Mouse (Mus musculus) erythroblast, embryonic 14.5 days (primary cell): ENCODE results near the gene Enpp1. TPM values are rescaled to one million over a fixed set of nuclear protein-coding genes. Genes with fewer than 3 reads are reported as not detected.
A peak's percentile ranks its signal among the peaks of the same experiment; 100 is the strongest.

Source experiments
- H3K27me3 ChIP-seq: 2 replicates; pipeline ENCODE4 v1.6.1; 2012; ENCODE audit warnings: inconsistent platforms; ENCODE audit not compliant: control insufficient read depth
- H3K36me3 ChIP-seq: 2 replicates; pipeline ENCODE4 v1.6.1; 2012; ENCODE audit warnings: mild to moderate bottlenecking, inconsistent platforms; ENCODE audit not compliant: control insufficient read depth
- H3K4me1 ChIP-seq: 2 replicates; pipeline ENCODE4 v1.6.1; 2012; ENCODE audit warnings: inconsistent platforms; ENCODE audit not compliant: control insufficient read depth
- H3K4me3 ChIP-seq: replicated peaks from 2 replicates; pipeline ENCODE3; 2012; ENCODE audit warnings: moderate library complexity, mild to moderate bottlenecking, inconsistent platforms
- H3K9me3 ChIP-seq: 2 replicates; pipeline ENCODE4 v1.6.1; 2012; ENCODE audit warnings: low read length, inconsistent platforms, mixed read lengths; ENCODE audit not compliant: control insufficient read depth
- GATA1 ChIP-seq: IDR thresholded peaks from 2 replicates; pipeline ENCODE4 v1.6.1; 2012; ENCODE audit warnings: low read length, inconsistent platforms, mixed read lengths
- TAL1 ChIP-seq: IDR thresholded peaks from 3 replicates; pipeline ENCODE4 v1.6.1; 2012; ENCODE audit warnings: low read length, inconsistent platforms, mixed read lengths
- polyA plus RNA-seq: library from polyadenylated mRNA; stranded (reverse); fragments of >175 nt; gene quantifications from 2 replicates; pipeline ENCODE4 v1.2.3, GENCODE M21; 2012

Gene Enpp1
- polyA plus RNA-seq, 1 experiment = not detected

DNA sequence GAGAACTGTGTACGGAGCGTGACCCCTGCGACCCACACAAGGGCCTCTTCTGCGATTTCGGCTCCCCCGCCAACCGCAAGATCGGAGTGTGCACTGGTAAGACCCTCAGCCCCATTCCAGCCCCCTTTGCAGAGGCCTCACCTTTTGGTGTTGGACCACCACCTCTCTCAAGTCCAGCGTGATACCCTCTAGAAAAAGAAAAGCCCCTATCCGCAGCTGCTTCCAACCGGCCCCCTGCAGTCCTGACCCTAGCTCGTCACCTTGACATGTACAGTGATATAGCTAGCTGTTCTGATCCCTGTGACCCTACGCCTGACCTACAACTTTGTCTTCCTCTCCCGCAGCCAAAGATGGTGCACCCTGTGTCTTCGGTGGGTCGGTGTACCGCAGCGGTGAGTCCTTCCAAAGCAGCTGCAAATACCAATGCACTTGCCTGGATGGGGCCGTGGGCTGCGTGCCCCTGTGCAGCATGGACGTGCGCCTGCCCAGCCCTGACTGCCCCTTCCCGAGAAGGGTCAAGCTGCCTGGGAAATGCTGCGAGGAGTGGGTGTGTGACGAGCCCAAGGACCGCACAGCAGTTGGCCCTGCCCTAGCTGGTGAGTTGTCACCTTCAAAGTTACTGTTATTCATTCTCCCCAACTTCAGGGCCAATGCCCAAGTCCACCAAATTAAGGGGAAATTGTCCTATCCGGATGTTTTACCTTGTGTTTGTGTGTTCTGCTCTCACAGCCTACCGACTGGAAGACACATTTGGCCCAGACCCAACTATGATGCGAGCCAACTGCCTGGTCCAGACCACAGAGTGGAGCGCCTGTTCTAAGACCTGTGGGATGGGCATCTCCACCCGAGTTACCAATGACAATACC is 115.7 kb downstream of the Enpp1 start:
- TF ChIP-seq TAL1 (no peak), GATA1 (no peak)
- peaks cover 37% of the 10 kb centered on the region for H3K27me3 ChIP-seq
- no peaks in the 10 kb centered on the region; the same call in 1 of the 2 replicates for H3K9me3 ChIP-seq
- no peaks in the 10 kb centered on the region for H3K36me3 ChIP-seq
- peak overlapping the region; percentile 42 for H3K4me3 ChIP-seq
- H3K4me1 ChIP-seq = 0 out of 2 replicates have a peak, but pooled peaks cover 1% of the 10 kb centered on the region

DNA sequence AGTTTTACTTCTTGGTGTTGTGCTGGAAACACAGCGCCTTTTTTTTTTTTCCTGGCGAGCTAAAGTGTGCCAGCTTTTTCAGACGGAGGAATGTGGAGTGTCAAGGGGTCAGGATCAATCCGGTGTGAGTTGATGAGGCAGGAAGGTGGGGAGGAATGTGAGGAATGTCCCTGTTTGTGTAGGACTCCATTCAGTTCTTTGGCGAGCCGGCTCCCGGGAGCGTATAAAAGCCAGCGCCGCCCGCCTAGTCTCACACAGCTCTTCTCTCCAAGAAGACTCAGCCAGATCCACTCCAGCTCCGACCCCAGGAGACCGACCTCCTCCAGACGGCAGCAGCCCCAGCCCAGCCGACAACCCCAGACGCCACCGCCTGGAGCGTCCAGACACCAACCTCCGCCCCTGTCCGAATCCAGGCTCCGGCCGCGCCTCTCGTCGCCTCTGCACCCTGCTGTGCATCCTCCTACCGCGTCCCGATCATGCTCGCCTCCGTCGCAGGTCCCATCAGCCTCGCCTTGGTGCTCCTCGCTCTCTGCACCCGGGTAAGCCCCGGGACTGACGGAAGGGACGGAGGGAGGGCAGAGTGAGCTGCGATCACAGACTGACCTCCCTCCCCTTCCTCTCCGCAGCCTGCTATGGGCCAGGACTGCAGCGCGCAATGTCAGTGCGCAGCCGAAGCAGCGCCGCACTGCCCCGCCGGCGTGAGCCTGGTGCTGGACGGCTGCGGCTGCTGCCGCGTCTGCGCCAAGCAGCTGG is 116.5 kb downstream of the Enpp1 start, which contains the start of gene Ccn2:
Ccn2 (plus strand) TSS at position 193 of the 753 bp plus-strand sequence.
- Histone ChIP-seq H3K27me3 (peaks cover 37% of the 10 kb centered on the region), H3K4me1 (0 out of 2 replicates have a peak, but pooled peaks cover 1% of the 10 kb centered on the region), H3K36me3 (no peaks in the 10 kb centered on the region), H3K9me3 (no peaks in the 10 kb centered on the region; the same call in 1 of the 2 replicates), H3K4me3 (peak within 1 kb of the TSS; percentile 42)
- no peak for TF ChIP-seq TAL1
- TF ChIP-seq GATA1 = no peak

DNA sequence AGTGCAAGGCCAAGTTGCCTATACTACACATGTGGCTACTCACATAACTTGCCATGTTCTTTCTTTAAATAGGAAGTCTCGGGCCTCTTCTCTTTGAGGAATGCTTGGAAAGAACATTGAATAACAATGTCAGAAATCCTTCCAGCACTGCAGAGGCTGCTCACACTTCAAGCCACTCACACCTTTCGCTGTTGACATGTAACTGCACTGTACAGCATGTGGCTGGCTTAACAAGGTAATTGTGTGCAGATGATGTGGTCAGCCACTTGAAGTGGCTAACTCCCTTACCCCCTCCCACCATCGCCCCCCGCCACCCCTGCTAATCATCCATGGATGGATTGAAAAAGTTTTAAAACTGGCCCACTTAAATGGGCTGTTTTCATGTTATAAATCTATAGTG is 118.4 kb downstream of the Enpp1 start:
- no peaks in the 10 kb centered on the region; the same call in 1 of the 2 replicates for H3K9me3 ChIP-seq
- peaks cover 37% of the 10 kb centered on the region for H3K27me3 ChIP-seq
- H3K4me3 ChIP-seq = no peak overlapping the region
- H3K4me1 ChIP-seq = 0 out of 2 replicates have a peak, but pooled peaks cover 1% of the 10 kb centered on the region
- no peaks in the 10 kb centered on the region for H3K36me3 ChIP-seq
- TF ChIP-seq GATA1 (no peak), TAL1 (no peak)

DNA sequence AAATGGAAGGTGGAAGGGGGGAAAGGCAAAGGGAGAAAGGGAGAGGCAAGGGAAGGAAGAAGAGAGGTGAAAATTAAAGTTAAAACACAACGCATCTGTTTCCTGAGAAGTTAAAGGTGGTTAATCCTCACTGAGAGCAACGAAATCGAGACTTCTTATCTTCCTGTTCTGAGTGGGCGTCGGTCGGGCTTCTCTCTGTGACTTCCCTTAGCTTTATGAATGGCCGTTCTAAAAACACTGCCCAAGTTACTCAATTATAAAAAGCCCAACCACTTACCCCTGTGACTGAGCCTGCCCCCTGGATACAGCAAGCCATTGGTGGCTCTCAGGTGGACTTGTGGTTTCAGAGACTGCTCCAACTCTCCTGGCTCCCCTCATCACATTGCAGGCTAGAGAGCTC is 119.0 kb downstream of the Enpp1 start:
- TF ChIP-seq TAL1 (no peak), GATA1 (no peak)
- Histone ChIP-seq H3K27me3 (peaks cover 37% of the 10 kb centered on the region), H3K36me3 (no peaks in the 10 kb centered on the region), H3K4me3 (no peak overlapping the region), H3K4me1 (0 out of 2 replicates have a peak, but pooled peaks cover 1% of the 10 kb centered on the region), H3K9me3 (no peaks in the 10 kb centered on the region; the same call in 1 of the 2 replicates)

DNA sequence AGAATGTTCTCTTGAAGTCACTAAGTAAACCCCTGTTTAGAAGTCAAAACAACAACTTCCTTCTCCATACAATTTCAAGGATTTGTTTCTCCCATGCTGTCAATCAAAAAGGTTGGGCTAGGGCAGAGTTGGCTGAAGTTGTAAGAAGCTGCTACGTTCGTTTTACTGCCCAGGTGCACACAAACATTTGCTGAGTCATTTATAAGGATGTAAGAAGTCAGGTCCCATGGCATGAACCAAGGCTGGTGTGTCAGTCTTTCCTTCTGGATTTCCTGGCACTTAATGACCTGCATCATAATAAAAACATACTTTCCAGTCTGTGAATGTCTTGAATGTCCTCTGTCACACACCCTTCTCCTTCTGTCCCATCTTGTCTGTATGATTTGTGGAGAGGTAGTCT is 119.6 kb downstream of the Enpp1 start:
- Histone ChIP-seq H3K36me3 (no peaks in the 10 kb centered on the region), H3K4me3 (no peak overlapping the region), H3K4me1 (0 out of 2 replicates have a peak, but pooled peaks cover 1% of the 10 kb centered on the region), H3K27me3 (peaks cover 37% of the 10 kb centered on the region), H3K9me3 (no peaks in the 10 kb centered on the region; the same call in 1 of the 2 replicates)
- TF ChIP-seq TAL1 (no peak), GATA1 (no peak)

DNA sequence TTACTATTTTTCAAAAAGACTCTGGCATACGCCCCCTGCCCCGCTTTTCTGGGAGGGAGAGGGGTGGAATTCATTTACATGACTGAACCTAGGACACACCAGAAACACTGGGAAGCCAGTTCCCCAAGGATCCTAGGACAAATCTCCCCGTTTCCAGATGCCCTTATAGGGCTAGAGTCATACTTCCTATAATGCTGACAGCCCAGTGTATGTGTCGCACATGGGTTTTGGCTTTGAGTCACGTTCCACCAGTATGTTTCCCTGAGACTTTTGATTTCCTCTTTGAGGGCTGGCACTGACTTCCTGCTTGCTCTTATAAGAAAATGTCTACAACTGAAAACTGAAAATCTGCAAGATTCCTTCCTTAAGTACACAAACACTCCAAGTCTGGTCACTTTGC is 120.2 kb downstream of the Enpp1 start:
- Histone ChIP-seq H3K4me1 (0 out of 2 replicates have a peak, but pooled peaks cover 1% of the 10 kb centered on the region), H3K27me3 (peaks cover 35% of the 10 kb centered on the region), H3K9me3 (no peaks in the 10 kb centered on the region; the same call in 1 of the 2 replicates), H3K4me3 (no peak overlapping the region), H3K36me3 (no peaks in the 10 kb centered on the region)
- no peak for TF ChIP-seq TAL1
- TF ChIP-seq GATA1 = no peak

DNA sequence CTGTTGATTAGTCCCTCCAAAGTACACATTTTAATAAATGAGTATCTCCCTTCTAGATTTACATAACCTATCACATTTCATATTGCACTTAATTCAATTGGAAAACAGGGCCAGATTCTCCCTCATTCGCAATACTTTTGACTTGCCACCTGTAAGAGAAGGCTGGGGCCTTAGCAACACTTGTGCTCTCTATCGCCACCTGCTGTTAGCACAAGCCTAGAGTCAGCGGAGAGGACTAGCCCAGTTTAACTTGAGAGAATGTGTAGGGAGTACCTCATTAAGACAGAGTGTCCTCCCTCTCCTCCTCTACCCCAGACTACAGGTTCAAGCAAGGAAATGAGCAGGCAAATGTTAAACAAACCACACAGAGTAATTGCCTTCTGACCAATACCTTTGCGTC is 120.8 kb downstream of the Enpp1 start:
- Histone ChIP-seq H3K4me3 (no peak overlapping the region), H3K9me3 (no peaks in the 10 kb centered on the region; the same call in 1 of the 2 replicates), H3K4me1 (0 out of 2 replicates have a peak, but pooled peaks cover 1% of the 10 kb centered on the region), H3K27me3 (peaks cover 29% of the 10 kb centered on the region), H3K36me3 (no peaks in the 10 kb centered on the region)
- TF ChIP-seq TAL1 = no peak

DNA sequence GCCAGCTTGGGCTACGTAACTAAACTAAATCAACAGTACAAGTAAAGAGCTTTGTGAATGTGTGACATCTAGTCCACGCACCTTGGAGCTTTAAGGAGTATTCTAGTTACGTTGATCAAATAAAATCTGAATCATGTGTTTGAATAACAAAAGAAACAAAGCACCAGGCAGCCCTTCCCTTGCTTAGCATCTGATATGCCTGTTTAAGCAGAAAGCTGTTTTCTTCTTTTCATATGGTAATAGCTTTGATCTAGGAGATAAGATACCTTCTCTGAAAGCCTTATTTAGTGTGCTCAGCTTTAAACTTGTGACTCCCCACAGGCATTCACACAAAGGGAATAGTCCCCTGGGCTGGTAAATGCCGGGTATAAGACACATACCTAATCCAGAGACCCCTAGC is 121.4 kb downstream of the Enpp1 start:
- peaks cover 23% of the 10 kb centered on the region for H3K27me3 ChIP-seq
- 0 out of 2 replicates have a peak, but pooled peaks cover under 1% of the 10 kb centered on the region for H3K4me1 ChIP-seq
- TF ChIP-seq TAL1 (no peak), GATA1 (no peak)
- no peak overlapping the region for H3K4me3 ChIP-seq
- H3K9me3 ChIP-seq = no peaks in the 10 kb centered on the region
- H3K36me3 ChIP-seq = no peaks in the 10 kb centered on the region

DNA sequence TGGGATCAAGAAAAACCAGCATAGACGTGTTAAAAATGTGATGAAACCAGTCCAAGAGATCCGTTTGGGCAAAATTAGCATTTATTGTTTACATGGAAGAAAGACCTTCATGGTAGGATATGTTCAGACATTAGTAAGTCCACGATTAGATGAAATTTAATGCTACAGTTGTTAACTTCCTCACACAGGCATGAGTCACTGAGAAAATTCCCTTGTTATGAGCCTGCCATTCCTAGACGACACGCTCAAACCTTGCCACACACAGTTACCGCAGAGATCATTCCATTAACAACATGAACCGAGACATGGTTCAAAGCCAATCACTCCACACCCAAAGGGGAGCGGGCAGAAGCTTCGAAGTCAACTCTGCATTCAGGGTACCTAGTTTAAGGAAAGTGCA is 122.7 kb downstream of the Enpp1 start:
- no peaks in the 10 kb centered on the region for H3K9me3 ChIP-seq
- peaks cover 10% of the 10 kb centered on the region for H3K27me3 ChIP-seq
- H3K36me3 ChIP-seq = no peaks in the 10 kb centered on the region
- TF ChIP-seq TAL1 (no peak), GATA1 (no peak)
- H3K4me3 ChIP-seq = no peak overlapping the region
- no peaks in the 10 kb centered on the region for H3K4me1 ChIP-seq
